Mouse (Mus musculus): ENCODE data around the gene Zfp612. TPM values are rescaled to one million over a fixed set of nuclear protein-coding genes. Genes with fewer than 3 reads are reported as not detected.

Zfp612 gene
- total RNA-seq, 2 experiments from 2014 or later: 4.9 to 6.8 TPM

- H3K4me3 ChIP-seq: no peak overlapping the region
- no peak overlapping the region for H3K27ac ChIP-seq
- intact Hi-C loops (cut with DNase I): loop anchor here (5.0 kb wide), 1 partner anchor 57 kb away; no protein-coding TSS in a partner anchor
- no peak for TF ChIP-seq CTCF (IDR thresholded peaks at IDR 0.05)
- no peak for DNase-seq
These were observed 9.8 kb upstream of the Zfp612 start for GRCm38 (mm10) chr8:110069706-110070105.

GRCm38 (mm10) chr8:110071600-110071999 is 7.9 kb upstream of the Zfp612 start:
- TF ChIP-seq CTCF (IDR thresholded peaks at IDR 0.05): peak; percentile 88
- peak; percentile 67 for DNase-seq
- intact Hi-C loops (cut with DNase I): loop anchor here (1.0 to 5.0 kb wide), 2 partner anchors 59 to 101 kb away; no protein-coding TSS in a partner anchor

GRCm38 (mm10) chr8:110074496-110074895 is 5.0 kb upstream of the Zfp612 start:
- intact Hi-C loops (cut with DNase I): loop anchor here (5.0 kb wide), 1 partner anchor 62 kb away; no protein-coding TSS in a partner anchor
- Histone ChIP-seq H3K4me3 (no peak overlapping the region), H3K27ac (no peak overlapping the region)
- no peak for DNase-seq
- no peak for TF ChIP-seq CTCF (IDR thresholded peaks at IDR 0.05)

More at GRCm38 (mm10) chr8:110071600-110071999, 7.9 kb upstream of the Zfp612 start:
- no peak overlapping the region for H3K4me3 ChIP-seq
- H3K27ac ChIP-seq: no peak overlapping the region

- DNase-seq: no peak
- TF ChIP-seq CTCF (IDR thresholded peaks at IDR 0.05): no peak
- H3K4me3 ChIP-seq: no peak overlapping the region
- no peak overlapping the region for H3K27ac ChIP-seq
- intact Hi-C loops (cut with DNase I): no loop called here
These were observed 3.0 kb downstream of the Zfp612 start for GRCm38 (mm10) chr8:110082416-110083105.

GRCm38 (mm10) chr8:110091869-110092268 is 12.3 kb downstream of the Zfp612 start:
- Histone ChIP-seq H3K4me3 (no peak overlapping the region), H3K27ac (no peak overlapping the region)
- intact Hi-C loops (cut with DNase I): no loop called here
- no peak for DNase-seq
- no peak for TF ChIP-seq CTCF (IDR thresholded peaks at IDR 0.05)

- no peak for TF ChIP-seq CTCF (IDR thresholded peaks at IDR 0.05)
- no peak for DNase-seq
- H3K4me3 ChIP-seq: no peak within 1 kb of the TSS
- H3K27ac ChIP-seq: no peak within 1 kb of the TSS
- intact Hi-C loops (cut with DNase I): no loop called here
These were observed 21.4 kb downstream of the Zfp612 start, which contains the start of gene Gm21964 for GRCm38 (mm10) chr8:110100907-110101306. Gene Gm21964 (plus strand): TSS chr8:110101207.

- TF ChIP-seq CTCF (IDR thresholded peaks at IDR 0.05): no peak
- Histone ChIP-seq H3K4me3 (no peak overlapping the region), H3K27ac (no peak overlapping the region)
- DNase-seq: no peak
- intact Hi-C loops (cut with DNase I): no loop called here
These were observed 22.1 kb downstream of the Zfp612 start for GRCm38 (mm10) chr8:110101676-110102075.

GRCm38 (mm10) chr8:110102653-110103052 is 23.1 kb downstream of the Zfp612 start, which contains the start of gene Gm17720:
Gene Gm17720 (minus strand): TSS chr8:110102753.
- peak; percentile 28; the same call in 1 of the 2 replicates for TF ChIP-seq CTCF (IDR thresholded peaks at IDR 0.05)
- intact Hi-C loops (cut with DNase I): no loop called here

GRCm38 (mm10) chr8:110119715-110120114 is 40.2 kb downstream of the Zfp612 start:
- no peak for DNase-seq
- TF ChIP-seq CTCF (IDR thresholded peaks at IDR 0.05): peak; percentile 20; the same call in 1 of the 2 replicates
- H3K4me3 ChIP-seq: no peak overlapping the region
- intact Hi-C loops (cut with DNase I): no loop called here
- no peak overlapping the region for H3K27ac ChIP-seq

More at GRCm38 (mm10) chr8:110102653-110103052, 23.1 kb downstream of the Zfp612 start, which contains the start of gene Gm17720:
- DNase-seq: no peak
- Histone ChIP-seq H3K27ac (no peak within 1 kb of the TSS), H3K4me3 (no peak within 1 kb of the TSS)

GRCm38 (mm10) chr8:110130537-110130936 is 51.0 kb downstream of the Zfp612 start:
- intact Hi-C loops (cut with DNase I): loop anchor here (5.0 kb wide), 1 partner anchor 347 kb away; no protein-coding TSS in a partner anchor

GRCm38 (mm10) chr8:110134236-110134635 is 54.7 kb downstream of the Zfp612 start:
- Histone ChIP-seq H3K27ac (no peak overlapping the region), H3K4me3 (no peak overlapping the region)
- intact Hi-C loops (cut with DNase I): loop anchor here (5.0 kb wide), 1 partner anchor 343 kb away; no protein-coding TSS in a partner anchor
- no peak for DNase-seq
- TF ChIP-seq CTCF (IDR thresholded peaks at IDR 0.05): no peak

More at GRCm38 (mm10) chr8:110130537-110130936, 51.0 kb downstream of the Zfp612 start:
- peak; percentile 82 for DNase-seq
- H3K27ac ChIP-seq: no peak overlapping the region
- H3K4me3 ChIP-seq: no peak overlapping the region
- peak; percentile 89 for TF ChIP-seq CTCF (IDR thresholded peaks at IDR 0.05)

GRCm38 (mm10) chr8:110135515-110135914 is 56.0 kb downstream of the Zfp612 start:
- no peak for TF ChIP-seq CTCF (IDR thresholded peaks at IDR 0.05)
- DNase-seq: no peak
- Histone ChIP-seq H3K4me3 (no peak overlapping the region), H3K27ac (no peak overlapping the region)
- intact Hi-C loops (cut with DNase I): no loop called here

- no peak for DNase-seq
- no peak overlapping the region for H3K27ac ChIP-seq
- intact Hi-C loops (cut with DNase I): no loop called here
- TF ChIP-seq CTCF (IDR thresholded peaks at IDR 0.05): no peak
- H3K4me3 ChIP-seq: no peak overlapping the region
These were observed 60.6 kb downstream of the Zfp612 start for GRCm38 (mm10) chr8:110140156-110140555.

All from gastrocnemius, adult 2 months (tissue).